Mouse (Mus musculus): ENCODE results near the gene Wdr1. TPM values are rescaled to one million over a fixed set of nuclear protein-coding genes. Genes with fewer than 3 reads are reported as not detected.
"Not testable (repeated sequence)": the region's sequence is repeated elsewhere in the genome, so short reads cannot be mapped to it uniquely, and the experiment has no call there.

Gene Wdr1
- polyA plus RNA-seq (2015; fragmentation: Nextera tagmentation; extraction: Ambion mirVana), result 236 and 251 TPM in 2 replicates

DNA sequence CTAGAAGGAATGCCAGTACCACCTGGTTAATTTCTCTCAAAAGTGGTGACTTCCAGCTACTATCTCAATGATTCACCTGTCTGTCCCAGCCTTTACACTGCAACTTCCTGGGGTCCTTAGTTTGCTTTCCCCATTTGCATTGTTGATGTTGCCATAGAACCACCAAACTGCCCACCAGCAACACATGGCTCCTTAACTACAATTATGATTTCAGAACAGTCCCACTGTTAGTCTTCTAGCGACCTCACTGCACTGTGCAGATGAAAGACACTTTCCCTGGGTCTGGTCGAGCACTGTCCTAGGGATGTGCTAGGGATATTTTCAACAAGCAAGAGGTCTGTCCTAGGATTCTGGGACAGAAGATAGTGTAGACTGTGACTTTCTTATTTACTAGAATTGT is at the start of gene Wdr1:
TSS of gene Wdr1 (minus strand) at position 101 of the 400 bp plus-strand sequence.
- WGBS, result 87% methylated on average over 2 of the region's 2 CpGs
- ATAC-seq (ENCODE audit: low FRiP score, low TSS enrichment), result no peak

DNA sequence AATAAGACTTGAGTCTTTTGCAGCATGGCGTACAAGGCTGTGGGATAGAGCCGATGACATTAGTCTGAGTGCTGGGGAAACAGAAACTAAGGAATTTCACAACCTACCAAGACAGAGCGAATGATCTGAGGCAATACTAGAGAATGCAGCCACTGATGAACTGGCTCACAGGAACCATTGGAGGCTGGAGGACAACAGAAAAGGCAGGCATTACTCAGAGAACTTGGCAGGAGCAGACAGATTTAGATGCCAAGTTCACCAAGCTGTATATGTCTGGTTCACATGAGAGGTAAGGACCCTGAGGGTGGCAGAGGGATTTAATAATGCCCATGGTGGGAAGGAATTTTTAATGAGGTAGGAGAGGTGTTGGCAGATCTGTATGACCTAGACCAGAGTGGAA is 48.1 kb upstream of the Wdr1 start:
- 95% methylated on average over 3 of the region's 3 CpGs for WGBS
- Histone ChIP-seq H3K27me3 (ENCODE audit: insufficient read depth, low read length) (no peaks in the 10 kb centered on the region), H3K9ac (replicated peaks; ENCODE audit: low read length) (no peak overlapping the region), H3K4me3 (ENCODE audit: low read length) (no peak overlapping the region), H3K36me3 (ENCODE audit: insufficient read depth, low read length) (no peaks in the 10 kb centered on the region), H3K27ac (ENCODE audit: low read length) (no peak overlapping the region), H3K9me3 (ENCODE audit: low read length) (no peaks in the 10 kb centered on the region), H3K4me2 (replicated peaks; ENCODE audit: low read depth, low read length) (no peak overlapping the region), H3K4me1 (ENCODE audit: insufficient read depth, low read length) (no peaks in the 10 kb centered on the region)
- ATAC-seq (ENCODE audit: low FRiP score, low TSS enrichment), result no peak

More for the DNA sequence above, at the start of gene Wdr1:
- no peaks in the 10 kb centered on the region for H3K9me3 ChIP-seq (ENCODE audit: low read length)
- H3K27me3 ChIP-seq (ENCODE audit: insufficient read depth, low read length), result no peaks in the 10 kb centered on the region
- H3K36me3 ChIP-seq (ENCODE audit: insufficient read depth, low read length), result peaks cover 11% of the 10 kb centered on the region
- H3K4me3 ChIP-seq (ENCODE audit: low read length), result peak within 1 kb of the TSS; percentile 85
- peaks cover 32% of the 10 kb centered on the region for H3K4me1 ChIP-seq (ENCODE audit: insufficient read depth, low read length)
- peak within 1 kb of the TSS; percentile 70 for H3K4me2 ChIP-seq (replicated peaks; ENCODE audit: low read depth, low read length)
- peak within 1 kb of the TSS; percentile 99 for H3K27ac ChIP-seq (ENCODE audit: low read length)
- peak within 1 kb of the TSS; percentile 95 for H3K9ac ChIP-seq (replicated peaks; ENCODE audit: low read length)

DNA sequence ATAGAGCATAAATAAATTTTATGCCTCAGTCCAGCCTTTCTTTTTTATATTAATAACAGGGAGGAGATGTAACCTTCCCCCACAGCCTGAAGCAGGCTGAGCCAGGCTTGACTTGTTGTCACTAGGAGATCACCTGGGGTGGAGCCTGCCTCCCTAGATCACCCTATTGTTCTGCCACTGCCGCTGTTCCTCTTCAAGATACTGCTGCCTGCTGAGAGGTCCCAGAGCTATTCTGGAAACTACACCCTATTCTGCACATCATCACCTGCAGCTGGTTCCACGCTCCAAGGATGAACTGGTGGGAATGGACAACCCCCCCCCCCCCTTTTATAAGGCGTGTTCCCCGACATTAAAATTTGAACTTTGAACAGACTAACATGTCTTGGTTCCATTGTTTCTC is 45.2 kb upstream of the Wdr1 start:
- H3K9me3 ChIP-seq (ENCODE audit: low read length); H3K4me1 ChIP-seq (ENCODE audit: insufficient read depth, low read length); H3K4me3 ChIP-seq (ENCODE audit: low read length); H3K27me3 ChIP-seq (ENCODE audit: insufficient read depth, low read length); ATAC-seq (ENCODE audit: low FRiP score, low TSS enrichment); H3K4me2 ChIP-seq (replicated peaks; ENCODE audit: low read depth, low read length); H3K27ac ChIP-seq (ENCODE audit: low read length); H3K36me3 ChIP-seq (ENCODE audit: insufficient read depth, low read length); H3K9ac ChIP-seq (replicated peaks; ENCODE audit: low read length): not testable (repeated sequence)
- WGBS, result 90% methylated on average over 4 of the region's 4 CpGs

DNA sequence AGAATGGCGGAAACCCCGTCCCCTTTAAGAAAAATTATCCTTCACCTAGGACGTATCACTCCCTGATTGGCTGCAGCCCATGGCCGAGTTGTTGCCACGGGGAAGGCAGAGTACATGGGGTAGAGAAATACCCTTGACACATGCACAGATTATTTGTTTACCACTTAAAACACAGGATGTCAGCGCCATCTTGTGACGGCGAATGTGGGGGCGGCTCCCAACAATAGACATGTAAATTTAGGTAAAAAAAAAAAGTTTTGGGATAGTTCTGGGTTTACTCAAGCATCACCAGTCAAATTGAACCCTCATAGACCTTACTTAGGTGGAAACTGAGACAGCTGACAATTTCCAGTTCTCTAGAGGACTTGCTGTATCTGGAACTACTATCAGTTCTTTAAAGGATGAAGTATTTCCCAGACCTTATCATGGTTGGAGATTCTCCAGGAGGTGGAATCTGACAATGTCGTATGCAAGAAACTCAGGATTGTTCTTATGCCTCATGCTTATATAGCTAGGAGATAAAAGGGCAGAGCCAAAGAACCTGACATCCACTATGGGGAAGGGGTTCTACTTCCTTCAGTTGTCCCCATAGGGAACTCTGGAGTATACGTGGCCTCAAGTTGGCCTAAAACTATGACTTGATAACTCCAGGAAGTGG is 35.8 kb upstream of the Wdr1 start:
- Histone ChIP-seq H3K9ac (replicated peaks; ENCODE audit: low read length) (no peak overlapping the region; the same call in 1 of the 2 replicates), H3K4me1 (ENCODE audit: insufficient read depth, low read length) (no peaks in the 10 kb centered on the region), H3K4me3 (ENCODE audit: low read length) (peak overlapping the region; percentile 33), H3K36me3 (ENCODE audit: insufficient read depth, low read length) (no peaks in the 10 kb centered on the region), H3K27me3 (ENCODE audit: insufficient read depth, low read length) (no peaks in the 10 kb centered on the region), H3K9me3 (ENCODE audit: low read length) (no peaks in the 10 kb centered on the region), H3K27ac (ENCODE audit: low read length) (no peak overlapping the region), H3K4me2 (replicated peaks; ENCODE audit: low read depth, low read length) (peak overlapping the region; percentile 45)
- WGBS, result 55% methylated on average over 11 of the region's 11 CpGs
- peak; percentile 23 for ATAC-seq (ENCODE audit: low FRiP score, low TSS enrichment)

DNA sequence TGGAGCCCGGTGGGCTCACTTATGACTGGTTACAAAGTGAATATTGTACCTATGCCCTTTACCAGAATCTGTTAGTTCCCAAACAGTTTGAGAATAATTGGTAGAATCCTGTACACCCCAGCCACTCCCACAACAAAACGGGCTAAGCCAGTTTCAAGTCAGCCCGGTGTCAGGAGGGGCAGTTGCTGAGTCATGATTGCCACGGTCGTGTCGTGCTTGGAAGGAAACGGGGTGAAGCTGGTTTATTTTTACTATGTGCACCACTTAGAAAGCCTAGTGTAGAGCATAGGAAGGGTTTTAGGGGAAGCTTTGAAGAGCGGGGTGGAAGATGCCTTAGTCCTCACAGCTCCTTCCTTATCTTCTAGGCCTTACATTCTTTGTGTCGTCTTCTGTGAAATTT is 25.9 kb upstream of the Wdr1 start:
- no peaks in the 10 kb centered on the region for H3K36me3 ChIP-seq (ENCODE audit: insufficient read depth, low read length)
- H3K4me3 ChIP-seq (ENCODE audit: low read length), result no peak overlapping the region
- no peaks in the 10 kb centered on the region for H3K9me3 ChIP-seq (ENCODE audit: low read length)
- WGBS, result 51% methylated on average over 9 of the region's 9 CpGs
- H3K4me1 ChIP-seq (ENCODE audit: insufficient read depth, low read length), result no peaks in the 10 kb centered on the region
- H3K4me2 ChIP-seq (replicated peaks; ENCODE audit: low read depth, low read length), result no peak overlapping the region
- no peaks in the 10 kb centered on the region for H3K27me3 ChIP-seq (ENCODE audit: insufficient read depth, low read length)
- no peak for ATAC-seq (ENCODE audit: low FRiP score, low TSS enrichment)
- no peak overlapping the region for H3K27ac ChIP-seq (ENCODE audit: low read length)
- H3K9ac ChIP-seq (replicated peaks; ENCODE audit: low read length), result no peak overlapping the region

DNA sequence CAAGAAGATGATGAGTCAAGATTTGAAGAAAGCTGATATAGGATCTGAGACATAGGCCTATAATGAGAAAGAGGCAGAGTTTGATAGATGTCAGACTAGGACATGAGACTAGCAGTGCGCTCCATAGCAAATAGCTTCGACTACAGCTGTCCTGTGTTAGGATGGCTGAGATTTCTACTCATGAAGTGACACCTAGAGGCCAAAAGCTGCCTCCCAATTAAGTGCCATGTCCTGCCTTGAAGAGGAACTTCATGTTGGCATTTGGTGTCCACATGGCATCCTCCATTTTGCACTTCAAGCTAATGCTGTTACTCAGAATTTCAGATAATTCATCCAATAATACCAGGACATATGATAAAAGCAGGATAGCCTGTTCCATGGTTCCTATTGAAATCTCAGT is 22.4 kb upstream of the Wdr1 start:
- Histone ChIP-seq H3K4me1 (ENCODE audit: insufficient read depth, low read length) (no peaks in the 10 kb centered on the region), H3K4me2 (replicated peaks; ENCODE audit: low read depth, low read length) (no peak overlapping the region), H3K27ac (ENCODE audit: low read length) (no peak overlapping the region), H3K9ac (replicated peaks; ENCODE audit: low read length) (no peak overlapping the region), H3K36me3 (ENCODE audit: insufficient read depth, low read length) (no peaks in the 10 kb centered on the region), H3K9me3 (ENCODE audit: low read length) (no peaks in the 10 kb centered on the region), H3K4me3 (ENCODE audit: low read length) (no peak overlapping the region), H3K27me3 (ENCODE audit: insufficient read depth, low read length) (no peaks in the 10 kb centered on the region)
- WGBS, result 88% methylated on average over 2 of the region's 2 CpGs
- no peak for ATAC-seq (ENCODE audit: low FRiP score, low TSS enrichment)

DNA sequence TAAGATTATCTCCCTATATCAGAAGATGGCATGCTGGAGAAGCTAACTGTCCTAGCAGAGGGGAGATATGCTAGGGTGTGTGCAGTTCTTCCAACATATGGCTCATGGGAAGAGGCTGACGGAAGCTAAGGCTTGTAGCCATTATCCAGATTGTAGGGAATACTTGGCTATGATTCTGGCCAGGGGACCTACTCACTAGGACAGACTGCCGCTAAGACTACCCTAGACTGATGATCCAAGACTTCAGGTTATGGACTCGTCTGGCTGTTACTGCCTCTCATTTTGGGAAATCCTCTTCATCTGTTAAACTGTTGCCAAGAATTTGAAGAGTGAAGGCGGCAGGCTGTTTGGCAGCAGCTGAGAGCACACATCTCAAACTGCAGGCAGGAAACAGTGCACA is 20.0 kb upstream of the Wdr1 start:
- Histone ChIP-seq H3K9ac (replicated peaks; ENCODE audit: low read length) (no peak overlapping the region), H3K4me3 (ENCODE audit: low read length) (no peak overlapping the region), H3K9me3 (ENCODE audit: low read length) (no peaks in the 10 kb centered on the region), H3K4me2 (replicated peaks; ENCODE audit: low read depth, low read length) (no peak overlapping the region), H3K27me3 (ENCODE audit: insufficient read depth, low read length) (no peaks in the 10 kb centered on the region), H3K4me1 (ENCODE audit: insufficient read depth, low read length) (no peaks in the 10 kb centered on the region), H3K27ac (ENCODE audit: low read length) (no peak overlapping the region), H3K36me3 (ENCODE audit: insufficient read depth, low read length) (no peaks in the 10 kb centered on the region)
- no peak for ATAC-seq (ENCODE audit: low FRiP score, low TSS enrichment)
- 79% methylated on average over 4 of the region's 4 CpGs for WGBS

DNA sequence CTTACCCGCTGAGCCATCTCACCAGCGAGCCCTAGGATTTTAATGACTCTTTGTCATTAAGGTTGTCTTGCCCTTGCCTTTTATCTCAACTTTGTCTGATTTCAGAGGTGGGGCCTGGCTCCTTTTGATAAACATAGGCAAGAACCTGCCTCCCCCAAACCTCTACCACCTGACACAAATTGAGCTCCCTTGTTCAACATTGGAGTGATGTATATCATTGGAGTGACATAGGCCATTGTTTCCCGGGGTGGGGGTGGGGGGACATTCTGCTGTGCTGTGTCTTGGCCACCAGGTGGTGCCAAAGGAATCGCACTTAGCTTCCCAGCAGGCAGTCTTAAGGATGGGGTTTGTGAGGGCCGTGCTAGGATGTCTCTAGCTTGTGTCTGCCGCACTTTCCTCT is 17.7 kb upstream of the Wdr1 start:
- ATAC-seq (ENCODE audit: low FRiP score, low TSS enrichment), result peak; percentile 73; the same call in 1 of the 2 replicates
- no peaks in the 10 kb centered on the region for H3K4me1 ChIP-seq (ENCODE audit: insufficient read depth, low read length)
- 33% methylated on average over 6 of the region's 6 CpGs for WGBS

DNA sequence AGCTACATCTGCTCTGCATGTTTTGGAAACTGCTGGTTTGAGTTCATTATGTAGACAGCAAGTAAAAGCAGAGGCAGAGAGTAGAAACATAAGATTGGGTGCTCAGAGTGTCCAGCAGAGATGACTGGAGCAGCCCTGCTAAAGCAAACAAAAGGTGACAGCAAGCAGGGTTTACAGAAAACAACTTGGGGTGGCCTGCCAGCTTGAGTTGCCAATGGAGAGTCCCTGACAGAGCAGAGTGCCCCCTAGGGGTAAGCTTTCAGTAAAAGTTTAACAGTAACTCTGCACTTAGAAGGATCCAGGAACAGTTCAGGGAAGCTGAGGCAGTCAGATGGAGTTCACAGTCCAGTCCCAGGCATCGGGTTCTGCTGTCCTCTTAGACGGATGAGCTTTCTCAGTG is 7.9 kb upstream of the Wdr1 start:
- no peak overlapping the region for H3K4me3 ChIP-seq (ENCODE audit: low read length)
- peaks cover 5% of the 10 kb centered on the region; the same call in 1 of the 2 replicates for H3K9me3 ChIP-seq (ENCODE audit: low read length)
- no peak for ATAC-seq (ENCODE audit: low FRiP score, low TSS enrichment)
- H3K27ac ChIP-seq (ENCODE audit: low read length), result no peak overlapping the region
- WGBS, result 71% methylated on average over 2 of the region's 2 CpGs
- H3K4me1 ChIP-seq (ENCODE audit: insufficient read depth, low read length), result no peaks in the 10 kb centered on the region
- no peaks in the 10 kb centered on the region for H3K36me3 ChIP-seq (ENCODE audit: insufficient read depth, low read length)
- H3K27me3 ChIP-seq (ENCODE audit: insufficient read depth, low read length), result no peaks in the 10 kb centered on the region
- no peak overlapping the region for H3K9ac ChIP-seq (replicated peaks; ENCODE audit: low read length)
- no peak overlapping the region for H3K4me2 ChIP-seq (replicated peaks; ENCODE audit: low read depth, low read length)

More for the DNA sequence above, 17.7 kb upstream of the Wdr1 start:
- no peak overlapping the region for H3K4me3 ChIP-seq (ENCODE audit: low read length)
- no peaks in the 10 kb centered on the region for H3K36me3 ChIP-seq (ENCODE audit: insufficient read depth, low read length)
- H3K27me3 ChIP-seq (ENCODE audit: insufficient read depth, low read length), result no peaks in the 10 kb centered on the region
- no peak overlapping the region for H3K9ac ChIP-seq (replicated peaks; ENCODE audit: low read length)
- H3K4me2 ChIP-seq (replicated peaks; ENCODE audit: low read depth, low read length), result no peak overlapping the region
- H3K27ac ChIP-seq (ENCODE audit: low read length), result no peak overlapping the region
- H3K9me3 ChIP-seq (ENCODE audit: low read length), result no peaks in the 10 kb centered on the region

DNA sequence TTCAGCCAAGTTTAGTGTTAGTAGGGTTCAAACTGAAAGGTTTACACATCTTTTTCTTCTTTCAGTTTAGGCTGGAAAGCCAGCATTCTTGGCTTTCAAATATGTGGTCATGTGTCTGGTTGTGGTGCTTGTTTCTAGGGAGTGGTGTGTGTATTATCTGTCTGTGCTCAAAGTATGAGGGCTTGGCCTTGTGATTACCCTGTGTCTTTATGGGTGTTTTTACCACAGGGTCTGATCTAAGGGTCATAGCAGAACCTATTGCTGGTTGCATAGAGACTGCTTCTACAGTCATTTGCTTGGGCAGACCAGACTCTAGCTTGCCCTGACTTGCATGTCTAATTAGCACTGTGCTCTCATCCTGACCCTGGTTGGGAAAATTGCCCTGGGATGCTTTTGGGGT is 5.6 kb upstream of the Wdr1 start:
- H3K4me3 ChIP-seq (ENCODE audit: low read length), result no peak overlapping the region
- no peak for ATAC-seq (ENCODE audit: low FRiP score, low TSS enrichment)
- no peak overlapping the region for H3K27ac ChIP-seq (ENCODE audit: low read length)
- no peak overlapping the region for H3K4me2 ChIP-seq (replicated peaks; ENCODE audit: low read depth, low read length)
- H3K9me3 ChIP-seq (ENCODE audit: low read length), result peaks cover 5% of the 10 kb centered on the region; the same call in 1 of the 2 replicates
- no peaks in the 10 kb centered on the region for H3K36me3 ChIP-seq (ENCODE audit: insufficient read depth, low read length)
- H3K4me1 ChIP-seq (ENCODE audit: insufficient read depth, low read length), result no peaks in the 10 kb centered on the region
- H3K27me3 ChIP-seq (ENCODE audit: insufficient read depth, low read length), result no peaks in the 10 kb centered on the region
- H3K9ac ChIP-seq (replicated peaks; ENCODE audit: low read length), result no peak overlapping the region

Data from kidney, embryonic 16.5 days (tissue).